Mouse (Mus musculus): Measurements from ENCODE around the gene Ier3.

- TF ChIP-seq CTCF (IDR thresholded peaks at IDR 0.05; ENCODE audit: control insufficient read depth, insufficient read depth, insufficient replicate concordance, low read depth, low read length) (no peak), POLR2A (IDR thresholded peaks at IDR 0.05; ENCODE audit: control insufficient read depth, low read depth, low read length) (no peak)
Measured at GRCm38 (mm10) chr17:35813245-35813647, 8.2 kb upstream of the Ier3 start.

Data from testis, adult 2 months (tissue).